Comparison of ENCODE assay signal across 18 mouse cellular contexts in genomic region chr13:31704199-31704598, GRCm38 (mm10).
"Had no signal": no experiment of that assay in that cellular context is flagged by ENCODE, and none has a peak within 500 bp of the region (broad histone marks: within the 10 kb centered on the region; RNA-seq: fewer than 3 reads in every experiment).

No protein-coding gene starts in this region.

- H3K4me3 ChIP-seq: midbrain, embryonic 10.5 days; midbrain, embryonic 12.5 days; myocyte; neural tube, embryonic 13.5 days; neural tube, embryonic 15.5 days had no signal

- H3K9me3 ChIP-seq: midbrain, embryonic 10.5 days; midbrain, embryonic 12.5 days; neural tube, embryonic 13.5 days; neural tube, embryonic 15.5 days had no signal

- H3K27ac ChIP-seq: midbrain, embryonic 10.5 days; midbrain, embryonic 12.5 days; neural tube, embryonic 13.5 days; neural tube, embryonic 15.5 days had no signal

- DNase-seq: lung, embryonic 14.5 days; lung, postnatal 10 days; lung, postnatal 4 days; midbrain, embryonic 14.5 days; retina, postnatal 1 day; right cerebral cortex, adult 18-20 months; right cerebral cortex, postnatal 25 days; right cerebral cortex, postnatal 4 days; spleen, adult 18-20 months; thymus, adult 18-20 months; thymus, postnatal 14 days; thymus, postnatal 36 days had no signal

- H3K4me2 ChIP-seq: lung, embryonic 14.5 days; midbrain, embryonic 12.5 days; neural tube, embryonic 13.5 days; neural tube, embryonic 15.5 days had no signal

- H3K4me1 ChIP-seq: midbrain, embryonic 10.5 days; midbrain, embryonic 12.5 days; neural tube, embryonic 13.5 days; neural tube, embryonic 15.5 days had no signal

- ATAC-seq: midbrain, embryonic 16.5 days had no signal

- H3K9ac ChIP-seq: lung, embryonic 14.5 days; midbrain, embryonic 12.5 days; neural tube, embryonic 13.5 days; neural tube, embryonic 15.5 days had no signal

- H3K27me3 ChIP-seq: midbrain, embryonic 12.5 days; neural tube, embryonic 13.5 days; neural tube, embryonic 15.5 days had no signal

- H3K36me3 ChIP-seq: midbrain, embryonic 10.5 days; midbrain, embryonic 12.5 days; neural tube, embryonic 13.5 days; neural tube, embryonic 15.5 days had no signal
